Mouse (Mus musculus) testis, postnatal 10 days (tissue): ENCODE data around the gene Cpt1b.

Experiments used
- DNase-seq: peaks from one replicate; pipeline ENCODE4 v3.0.0; 2021; ENCODE audit warnings: low spot score

Cpt1b gene

GRCm38 (mm10) chr15:89425711-89426121 lies at the start of gene Cpt1b:
Gene Cpt1b (minus strand): TSS chr15:89425863.
- peak; percentile 46 for DNase-seq

GRCm38 (mm10) chr15:89475293-89475600 lies 49.6 kb upstream of the Cpt1b start:
- DNase-seq: no peak

GRCm38 (mm10) chr15:89474596-89475292 lies 49.1 kb upstream of the Cpt1b start:
- DNase-seq: peak; percentile 62

DNA sequence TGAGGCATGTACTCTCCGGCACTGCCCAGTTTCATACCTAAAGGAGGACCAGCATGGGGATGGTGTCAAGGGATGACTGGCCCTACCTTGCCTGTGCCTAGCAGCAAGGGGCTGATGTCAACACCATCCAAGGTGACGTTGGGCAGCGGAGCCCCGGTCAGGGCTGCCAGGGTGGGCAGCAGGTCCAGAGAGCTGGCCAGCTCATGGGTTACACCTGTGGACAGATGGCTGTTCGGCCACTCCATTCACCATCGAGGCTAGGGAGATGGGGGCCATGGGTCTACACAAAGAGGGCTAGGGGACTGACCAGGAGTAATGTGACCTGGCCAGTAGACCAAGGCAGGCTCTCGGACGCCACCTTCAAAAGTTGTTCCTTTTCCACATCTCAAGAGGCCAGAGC lies 48.3 kb upstream of the Cpt1b start:
- no peak for DNase-seq

GRCm38 (mm10) chr15:89473370-89473769 lies 47.7 kb upstream of the Cpt1b start:
- peak; percentile 54 for DNase-seq

- no peak for DNase-seq
Measured at GRCm38 (mm10) chr15:89471476-89471875, 45.8 kb upstream of the Cpt1b start.

DNA sequence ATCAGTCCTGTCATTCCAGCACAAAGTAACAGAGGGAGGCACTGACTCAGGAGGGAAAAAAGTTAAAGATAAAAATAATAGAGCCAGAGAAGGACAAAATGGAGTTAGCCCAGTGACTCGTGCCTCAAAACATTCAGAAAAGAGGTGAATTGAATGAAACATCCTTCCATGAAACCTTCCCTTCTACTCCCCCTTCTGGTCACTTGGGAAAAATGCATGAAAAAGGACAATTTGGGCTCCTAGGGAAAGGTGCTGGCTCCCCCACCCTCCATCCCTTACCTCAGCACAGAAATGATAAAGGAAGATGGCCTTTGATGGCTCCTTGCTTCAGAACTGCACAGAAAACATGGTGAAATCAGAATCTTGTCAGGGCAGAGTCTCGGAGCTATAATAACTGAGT lies 42.9 kb upstream of the Cpt1b start:
- no peak for DNase-seq

GRCm38 (mm10) chr15:89465052-89465451 lies 39.4 kb upstream of the Cpt1b start:
- no peak for DNase-seq

- no peak for DNase-seq
Measured at GRCm38 (mm10) chr15:89463334-89464235, 37.9 kb upstream of the Cpt1b start.

DNA sequence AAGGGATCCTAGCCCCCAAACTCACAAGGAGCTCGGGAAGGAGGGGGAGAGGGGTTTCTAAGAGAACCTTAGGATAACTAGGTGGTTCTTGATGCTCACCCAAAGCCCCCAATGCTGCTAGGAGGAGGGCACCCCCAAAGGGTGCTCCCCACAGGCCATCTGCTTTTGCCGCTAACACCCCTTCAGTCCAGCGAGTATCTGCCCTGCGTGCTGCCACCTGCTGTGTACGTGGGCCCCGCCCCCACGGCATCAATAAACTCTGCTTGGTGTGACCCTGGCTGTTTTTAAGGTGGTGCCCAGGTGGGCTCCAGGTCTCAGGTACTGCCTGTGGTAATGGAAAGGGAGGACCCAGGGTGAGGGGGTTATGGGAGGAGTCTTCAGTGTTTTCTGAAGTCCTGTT lies 36.5 kb upstream of the Cpt1b start:
- no peak for DNase-seq

GRCm38 (mm10) chr15:89461321-89461720 lies 35.7 kb upstream of the Cpt1b start:
- DNase-seq: no peak

- no peak for DNase-seq
Measured at GRCm38 (mm10) chr15:89460298-89460697, 34.6 kb upstream of the Cpt1b start.

DNA sequence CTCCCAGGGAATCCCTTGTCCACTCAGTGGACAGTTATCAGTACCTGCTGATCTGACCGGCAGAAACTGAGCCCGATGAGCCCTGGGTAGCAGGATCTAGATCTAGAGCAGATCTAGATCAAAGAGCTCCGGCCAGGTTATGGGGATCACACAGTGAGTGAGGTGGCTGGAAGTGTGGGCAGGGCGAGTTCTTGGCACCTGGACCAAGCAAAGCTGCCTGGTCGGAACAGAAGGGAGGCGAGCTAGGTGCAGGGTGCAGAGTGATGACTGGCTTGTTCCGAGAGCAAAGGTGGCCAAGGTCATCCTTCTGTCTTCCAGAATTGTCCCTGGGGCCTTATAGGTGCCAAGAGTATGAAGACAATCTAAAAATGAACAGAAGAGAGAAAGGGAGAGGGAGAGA lies 34.2 kb upstream of the Cpt1b start:
- DNase-seq: no peak

DNA sequence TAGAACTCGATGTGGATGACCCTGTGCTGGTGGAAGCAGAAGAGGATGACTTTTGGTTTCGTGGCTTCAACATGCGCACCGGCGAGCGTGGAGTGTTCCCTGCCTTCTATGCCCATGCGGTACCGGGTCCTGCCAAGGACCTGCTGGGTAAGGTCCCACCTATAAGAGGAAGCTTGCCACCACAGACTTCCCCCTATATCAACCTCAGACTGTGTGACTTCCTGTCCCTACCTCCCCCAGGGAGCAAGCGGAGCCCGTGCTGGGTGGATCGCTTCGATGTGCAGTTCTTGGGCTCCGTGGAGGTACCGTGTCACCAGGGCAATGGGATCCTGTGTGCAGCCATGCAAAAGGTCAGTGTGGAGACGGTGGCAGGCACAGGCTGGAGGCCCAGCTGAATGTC lies 33.3 kb upstream of the Cpt1b start:
- DNase-seq: no peak

DNA sequence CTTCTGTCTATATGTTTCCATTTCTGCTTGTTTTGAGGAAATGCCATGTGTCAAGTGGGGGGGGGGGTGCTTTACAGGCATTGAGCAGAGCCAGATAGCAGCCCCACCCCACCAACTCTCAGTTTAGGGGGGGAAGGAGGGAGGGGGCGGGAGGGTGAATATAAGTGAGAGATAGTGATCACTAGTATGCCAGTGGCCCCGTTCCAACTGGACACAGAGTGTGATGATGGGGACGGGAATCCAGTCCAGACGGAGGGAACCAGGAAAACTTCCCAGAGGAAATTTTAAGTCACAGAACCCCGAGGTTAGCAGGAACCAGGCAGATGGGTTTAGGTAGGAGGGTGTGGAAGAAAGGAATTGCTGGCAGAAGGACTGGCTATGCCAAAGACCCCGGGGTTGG lies 30.0 kb upstream of the Cpt1b start:
- peak; percentile 30 for DNase-seq

DNA sequence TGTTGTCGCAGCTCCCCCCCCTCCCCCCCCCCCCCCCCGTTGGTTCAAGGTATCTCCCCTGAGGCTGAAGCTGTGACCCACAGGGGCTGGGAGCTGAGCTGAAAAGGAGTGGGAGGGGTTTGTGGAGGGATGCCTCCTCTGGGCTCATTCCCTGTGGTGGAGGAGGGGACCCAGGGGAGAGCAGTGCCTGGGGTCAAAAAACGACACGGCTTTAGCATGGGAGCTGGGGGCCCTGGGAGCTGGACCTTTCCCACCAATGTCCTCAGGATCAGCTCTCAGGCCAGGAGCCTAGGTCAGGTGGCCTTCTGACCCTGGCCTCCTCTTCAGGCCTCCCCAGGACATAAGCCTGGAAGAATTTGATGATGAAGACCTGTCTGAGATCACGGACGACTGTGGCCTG lies 29.2 kb upstream of the Cpt1b start:
- no peak for DNase-seq

DNA sequence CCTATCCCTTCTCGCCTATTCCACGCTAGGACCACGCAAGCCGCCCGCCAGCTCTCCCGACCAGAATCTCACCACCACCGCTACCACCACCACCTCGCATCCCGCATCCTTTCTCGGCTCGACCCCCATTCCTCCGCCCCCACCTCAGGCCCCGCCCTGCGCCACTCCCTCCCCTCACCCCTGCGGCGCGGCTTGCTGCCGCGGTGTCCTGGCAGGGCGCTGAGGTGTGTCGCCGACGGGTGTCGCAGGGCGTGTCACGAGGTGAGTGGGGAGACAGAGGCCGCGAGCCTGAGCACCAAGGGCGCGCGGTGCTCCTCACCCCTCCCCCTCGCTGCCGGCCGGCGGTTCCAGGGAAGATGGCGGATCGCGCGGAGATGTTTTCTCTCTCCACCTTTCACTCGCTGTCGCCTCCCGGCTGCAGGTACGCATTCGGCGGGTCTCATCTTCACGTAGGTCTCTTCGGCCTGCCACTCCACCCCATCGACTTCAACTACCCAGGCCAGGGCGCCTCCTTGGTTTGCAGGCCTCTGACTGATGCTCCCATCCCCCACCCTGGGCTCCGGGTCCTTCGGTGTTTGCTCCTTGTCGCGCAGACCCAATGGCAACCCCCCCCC lies 28.3 kb upstream of the Cpt1b start, which contains the start of gene Mapk8ip2:
Gene Mapk8ip2, plus strand, starts transcription at position 49 of the 614 bp plus-strand sequence.
- no peak for DNase-seq

- peak; percentile 85 for DNase-seq
Measured at GRCm38 (mm10) chr15:89452906-89453864, 27.5 kb upstream of the Cpt1b start.

GRCm38 (mm10) chr15:89442486-89443070 lies 16.9 kb upstream of the Cpt1b start:
- DNase-seq: no peak

GRCm38 (mm10) chr15:89435878-89436277 lies 10.2 kb upstream of the Cpt1b start:
- DNase-seq: no peak

- DNase-seq: no peak
Measured at GRCm38 (mm10) chr15:89434136-89434535, 8.5 kb upstream of the Cpt1b start.
